Mouse (Mus musculus) heart, embryonic 10.5 days (tissue): ENCODE results near the gene U2surp. TPM values are rescaled to one million over a fixed set of nuclear protein-coding genes. Genes with fewer than 3 reads are reported as not detected.

Source experiments
- DNase-seq: peaks from one replicate; pipeline ENCODE4 v3.0.0-alpha.2; 2017; ENCODE audit warnings: low spot score
- H3K27ac ChIP-seq: fragments of 300-500 bp; sonication (generic); 2 replicates; pipeline ENCODE4 v1.5.1; 2016; ENCODE audit warnings: mild to moderate bottlenecking
- H3K27me3 ChIP-seq: fragments of 300-500 bp; sonication (generic); 2 replicates; pipeline ENCODE4 v1.6.1; 2016; ENCODE audit warnings: mild to moderate bottlenecking; ENCODE audit not compliant: poor library complexity, insufficient read depth, severe bottlenecking
- H3K36me3 ChIP-seq: fragments of 300-500 bp; sonication (generic); 2 replicates; pipeline ENCODE4 v1.6.1; 2016; ENCODE audit warnings: mild to moderate bottlenecking, moderate library complexity
- H3K4me1 ChIP-seq: fragments of 300-500 bp; sonication (generic); 2 replicates; pipeline ENCODE4 v1.6.1; 2016; ENCODE audit warnings: mild to moderate bottlenecking
- H3K4me3 ChIP-seq: fragments of 300-500 bp; sonication (generic); 2 replicates; pipeline ENCODE4 v1.5.1; 2016; ENCODE audit warnings: mild to moderate bottlenecking, moderate library complexity
- H3K9me3 ChIP-seq: fragments of 300-500 bp; sonication (generic); 2 replicates; pipeline ENCODE4 v1.6.1; 2016; ENCODE audit warnings: mild to moderate bottlenecking, moderate library complexity
- WGBS: fragments of 180-500 bp; shearing (Covaris S2); methylation state at CpG from one replicate; pipeline ENCODE4 v1.1.7; 2016; 5-methylcytosine and 5-hydroxymethylcytosine counted together
- polyA plus RNA-seq: library from polyadenylated mRNA; unstranded; fragments of >200 nt; fragmentation: Nextera tagmentation; extraction: Ambion mirVana; gene quantifications from 2 replicates; pipeline ENCODE4 v1.2.1, GENCODE M21; 2016

The U2surp gene
- polyA plus RNA-seq, 1 experiment from 2014 or later: 104 TPM

DNA sequence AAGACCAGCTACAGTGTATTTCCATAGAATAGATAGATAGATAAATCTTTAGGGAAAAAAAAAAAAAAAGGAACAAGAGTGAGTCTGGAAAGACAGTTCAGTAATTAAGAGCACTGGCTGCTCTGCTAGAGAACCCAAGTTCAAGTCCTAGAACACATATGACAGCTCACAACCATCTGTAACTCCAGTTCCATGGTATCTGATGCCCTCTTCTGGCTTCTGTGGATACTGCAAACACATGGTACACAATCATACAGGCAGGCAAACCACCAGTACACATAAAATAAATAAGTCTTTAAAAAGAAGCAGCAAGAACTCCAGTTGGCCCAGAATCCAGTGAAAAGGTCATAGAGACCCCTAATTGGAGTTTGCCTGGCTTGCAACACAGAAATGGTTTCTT lies 97.9 kb downstream of the U2surp start:
- Histone ChIP-seq H3K4me1 (no peaks in the 10 kb centered on the region), H3K27me3 (no peaks in the 10 kb centered on the region)
- peak; percentile 5 for DNase-seq

DNA sequence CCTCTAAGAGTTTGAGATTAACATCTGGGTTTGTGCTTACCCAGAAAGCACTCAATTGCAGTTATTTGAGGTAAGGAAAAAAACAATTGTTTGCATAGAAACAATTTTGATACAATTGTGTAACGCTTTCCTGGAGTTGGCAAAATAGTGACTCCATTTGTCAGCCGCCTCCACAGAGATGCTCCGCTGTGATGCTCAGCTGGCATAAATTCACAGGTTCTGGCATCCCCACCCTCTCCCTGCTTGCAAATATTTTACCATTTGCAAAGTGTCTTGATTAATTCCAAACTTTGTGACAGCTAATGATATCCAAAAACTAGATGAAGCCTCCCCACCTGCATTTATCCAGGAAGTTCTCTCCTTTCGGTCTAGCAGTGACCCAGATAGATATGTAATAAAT lies 99.7 kb downstream of the U2surp start:
- no peak for DNase-seq
- no peaks in the 10 kb centered on the region for H3K27me3 ChIP-seq
- H3K36me3 ChIP-seq: no peaks in the 10 kb centered on the region
- no peaks in the 10 kb centered on the region for H3K9me3 ChIP-seq
- peaks cover 8% of the 10 kb centered on the region for H3K4me1 ChIP-seq
- no peak overlapping the region for H3K4me3 ChIP-seq
- WGBS: 86% methylated on average over 4 of the region's 4 CpGs
- no peak overlapping the region for H3K27ac ChIP-seq

More for the DNA sequence above, 97.9 kb downstream of the U2surp start:
- Histone ChIP-seq H3K9me3 (no peaks in the 10 kb centered on the region), H3K36me3 (no peaks in the 10 kb centered on the region), H3K27ac (no peak overlapping the region), H3K4me3 (no peak overlapping the region)

GRCm38 (mm10) chr9:95407586-95408220 lies 104.1 kb downstream of the U2surp start:
- WGBS: 1% methylated on average over 24 of the region's 24 CpGs
- Histone ChIP-seq H3K4me1 (peaks cover 26% of the 10 kb centered on the region), H3K27ac (peak overlapping the region; percentile 82), H3K9me3 (no peaks in the 10 kb centered on the region), H3K4me3 (peak overlapping the region; percentile 78), H3K36me3 (no peaks in the 10 kb centered on the region), H3K27me3 (peaks cover 19% of the 10 kb centered on the region)
- DNase-seq: no peak

Other genes with a start within 250 kb of the U2surp start
- 1.6 and 2.1 TPM in 2 replicates for gene Chst2, start 105.3 kb downstream of the U2surp start, polyA plus RNA-seq
- gene Paqr9, start 47.7 kb upstream of the U2surp start, polyA plus RNA-seq: 0.60 and 3.3 TPM in 2 replicates
- gene Pcolce2, start 125.6 kb upstream of the U2surp start, polyA plus RNA-seq: 1.2 and 6.2 TPM in 2 replicates
- 1.4 TPM in 2 replicates for gene Trpc1, start 238.4 kb upstream of the U2surp start, polyA plus RNA-seq